Mouse (Mus musculus): Measurements from ENCODE around the gene Kazn. TPM values are rescaled to one million over a fixed set of nuclear protein-coding genes. Genes with fewer than 3 reads are reported as not detected.

Gene Kazn
- total RNA-seq, 2 experiments from 2014 or later = 82.9 to 90.9 TPM

GRCm38 (mm10) chr4:142170882-142171768 lies 68.1 kb downstream of the Kazn start:
- no peak for TF ChIP-seq CTCF (IDR thresholded peaks at IDR 0.05)
- DNase-seq (ENCODE audit: extremely low spot score in 1 of 2, low spot score in 2 of 2) = no peak
- H3K4me3 ChIP-seq = no peak overlapping the region
- intact Hi-C loops (cut with DNase I) = no loop called here
- H3K27ac ChIP-seq = no peak overlapping the region

GRCm38 (mm10) chr4:142169636-142170035 lies 69.6 kb downstream of the Kazn start:
- no peak overlapping the region for H3K4me3 ChIP-seq
- H3K27ac ChIP-seq = no peak overlapping the region
- no peak for TF ChIP-seq CTCF (IDR thresholded peaks at IDR 0.05)
- DNase-seq (ENCODE audit: extremely low spot score in 1 of 2, low spot score in 2 of 2) = no peak
- intact Hi-C loops (cut with DNase I) = no loop called here

GRCm38 (mm10) chr4:142168352-142168751 lies 70.8 kb downstream of the Kazn start:
- H3K27ac ChIP-seq = no peak overlapping the region
- no peak overlapping the region for H3K4me3 ChIP-seq
- intact Hi-C loops (cut with DNase I) = no loop called here
- TF ChIP-seq CTCF (IDR thresholded peaks at IDR 0.05) = no peak
- DNase-seq (ENCODE audit: extremely low spot score in 1 of 2, low spot score in 2 of 2) = no peak

GRCm38 (mm10) chr4:142165835-142166701 lies 73.1 kb downstream of the Kazn start:
- H3K27ac ChIP-seq = peak overlapping the region; percentile 69
- intact Hi-C loops (cut with DNase I) = no loop called here
- TF ChIP-seq CTCF (IDR thresholded peaks at IDR 0.05) = no peak
- DNase-seq (ENCODE audit: extremely low spot score in 1 of 2, low spot score in 2 of 2) = peak in 1 of 2 experiments; percentile 31
- H3K4me3 ChIP-seq = no peak overlapping the region

GRCm38 (mm10) chr4:142165363-142165762 lies 73.8 kb downstream of the Kazn start:
- intact Hi-C loops (cut with DNase I) = no loop called here
- Histone ChIP-seq H3K4me3 (no peak overlapping the region), H3K27ac (no peak overlapping the region)
- DNase-seq (ENCODE audit: extremely low spot score in 1 of 2, low spot score in 2 of 2) = no peak
- no peak for TF ChIP-seq CTCF (IDR thresholded peaks at IDR 0.05)

- no peak for DNase-seq (ENCODE audit: extremely low spot score in 1 of 2, low spot score in 2 of 2)
- intact Hi-C loops (cut with DNase I) = no loop called here
- Histone ChIP-seq H3K27ac (no peak overlapping the region), H3K4me3 (no peak overlapping the region)
- TF ChIP-seq CTCF (IDR thresholded peaks at IDR 0.05) = no peak
These were observed 74.8 kb downstream of the Kazn start for GRCm38 (mm10) chr4:142164386-142164785.

- intact Hi-C loops (cut with DNase I) = no loop called here
- no peak for DNase-seq (ENCODE audit: extremely low spot score in 1 of 2, low spot score in 2 of 2)
- H3K27ac ChIP-seq = no peak overlapping the region
- TF ChIP-seq CTCF (IDR thresholded peaks at IDR 0.05) = no peak
- no peak overlapping the region for H3K4me3 ChIP-seq
These were observed 75.3 kb downstream of the Kazn start for GRCm38 (mm10) chr4:142163862-142164261.

GRCm38 (mm10) chr4:142162729-142163128 lies 76.5 kb downstream of the Kazn start:
- no peak for TF ChIP-seq CTCF (IDR thresholded peaks at IDR 0.05)
- intact Hi-C loops (cut with DNase I) = no loop called here

GRCm38 (mm10) chr4:142162102-142162501 lies 77.1 kb downstream of the Kazn start:
- Histone ChIP-seq H3K27ac (no peak overlapping the region), H3K4me3 (no peak overlapping the region)
- peak; percentile 25 for TF ChIP-seq CTCF (IDR thresholded peaks at IDR 0.05)
- intact Hi-C loops (cut with DNase I) = no loop called here
- no peak for DNase-seq (ENCODE audit: extremely low spot score in 1 of 2, low spot score in 2 of 2)

More at GRCm38 (mm10) chr4:142162729-142163128, 76.5 kb downstream of the Kazn start:
- no peak for DNase-seq (ENCODE audit: extremely low spot score in 1 of 2, low spot score in 2 of 2)
- Histone ChIP-seq H3K4me3 (no peak overlapping the region), H3K27ac (no peak overlapping the region)

- Histone ChIP-seq H3K4me3 (no peak overlapping the region), H3K27ac (no peak overlapping the region; the same call in 1 of the 2 replicates)
- peak in 1 of 2 experiments; percentile 50 for DNase-seq (ENCODE audit: extremely low spot score in 1 of 2, low spot score in 2 of 2)
- TF ChIP-seq CTCF (IDR thresholded peaks at IDR 0.05) = no peak
- intact Hi-C loops (cut with DNase I) = no loop called here
These were observed 79.2 kb downstream of the Kazn start for GRCm38 (mm10) chr4:142160041-142160440.

GRCm38 (mm10) chr4:142156506-142156905 lies 82.7 kb downstream of the Kazn start:
- H3K27ac ChIP-seq = no peak overlapping the region
- H3K4me3 ChIP-seq = no peak overlapping the region
- intact Hi-C loops (cut with DNase I) = loop anchor here (10.0 kb wide), 1 partner anchor 478 kb away; no protein-coding TSS in a partner anchor
- DNase-seq (ENCODE audit: extremely low spot score in 1 of 2, low spot score in 2 of 2) = no peak
- TF ChIP-seq CTCF (IDR thresholded peaks at IDR 0.05) = no peak

- no peak for DNase-seq (ENCODE audit: extremely low spot score in 1 of 2, low spot score in 2 of 2)
- Histone ChIP-seq H3K27ac (no peak overlapping the region), H3K4me3 (no peak overlapping the region)
- no peak for TF ChIP-seq CTCF (IDR thresholded peaks at IDR 0.05)
- intact Hi-C loops (cut with DNase I) = loop anchor here (5.0 to 10.0 kb wide), 2 partner anchors 481 to 728 kb away; no protein-coding TSS in a partner anchor
These were observed 85.0 kb downstream of the Kazn start for GRCm38 (mm10) chr4:142154246-142154645.
